Mouse (Mus musculus) cerebellum, adult 9-11 months (tissue): Measurements from ENCODE around the gene Gm49394.

Source experiments
- DNase-seq: peaks from one replicate; pipeline ENCODE4 v3.0.0; 2022

Gene Gm49394

GRCm38 (mm10) chr7:142669751-142670625, at the start of gene Gm49394:
Gm49394 (minus strand) TSS chr7:142669942.
- DNase-seq, result no peak

GRCm38 (mm10) chr7:142714783-142715498, 45.2 kb upstream of the Gm49394 start:
- DNase-seq, result peak; percentile 8

GRCm38 (mm10) chr7:142706873-142707272, 37.1 kb upstream of the Gm49394 start:
- DNase-seq, result no peak

GRCm38 (mm10) chr7:142699334-142699860, 29.7 kb upstream of the Gm49394 start:
- DNase-seq, result no peak

- DNase-seq, result no peak
Observed at GRCm38 (mm10) chr7:142678611-142679010, 8.9 kb upstream of the Gm49394 start.

GRCm38 (mm10) chr7:142675644-142676043, 5.9 kb upstream of the Gm49394 start:
- DNase-seq, result peak; percentile 34

GRCm38 (mm10) chr7:142675141-142675540, 5.4 kb upstream of the Gm49394 start:
- DNase-seq, result no peak

- peak; percentile 40 for DNase-seq
Observed at GRCm38 (mm10) chr7:142672120-142672519, 2.4 kb upstream of the Gm49394 start.

GRCm38 (mm10) chr7:142671067-142671466, 1.3 kb upstream of the Gm49394 start:
- no peak for DNase-seq

GRCm38 (mm10) chr7:142668328-142668727, 1.4 kb downstream of the Gm49394 start:
- no peak for DNase-seq

- no peak for DNase-seq
Observed at GRCm38 (mm10) chr7:142667521-142667920, 2.2 kb downstream of the Gm49394 start.

GRCm38 (mm10) chr7:142666659-142667058, 3.1 kb downstream of the Gm49394 start, which contains the start of gene Igf2:
Igf2 (minus strand) TSS chr7:142666816.
- no peak for DNase-seq

- no peak for DNase-seq
Observed at GRCm38 (mm10) chr7:142666109-142666508, 3.6 kb downstream of the Gm49394 start.

GRCm38 (mm10) chr7:142665364-142665763, 4.4 kb downstream of the Gm49394 start:
- DNase-seq, result no peak

- DNase-seq, result no peak
Observed at GRCm38 (mm10) chr7:142664465-142665029, 5.2 kb downstream of the Gm49394 start.

GRCm38 (mm10) chr7:142663931-142664421, 5.8 kb downstream of the Gm49394 start:
- no peak for DNase-seq

- no peak for DNase-seq
Observed at GRCm38 (mm10) chr7:142663151-142663550, 6.6 kb downstream of the Gm49394 start.

GRCm38 (mm10) chr7:142661811-142662210, 7.9 kb downstream of the Gm49394 start:
- no peak for DNase-seq

- no peak for DNase-seq
Observed at GRCm38 (mm10) chr7:142661046-142661445, 8.7 kb downstream of the Gm49394 start.

GRCm38 (mm10) chr7:142660651-142660945, 9.1 kb downstream of the Gm49394 start:
- no peak for DNase-seq

- DNase-seq, result no peak
Observed at GRCm38 (mm10) chr7:142659767-142660650, 9.7 kb downstream of the Gm49394 start.

GRCm38 (mm10) chr7:142659181-142659681, 10.5 kb downstream of the Gm49394 start:
- DNase-seq, result no peak
